Mouse (Mus musculus) limb, embryonic 11.5 days (tissue): ENCODE measurements around the gene Zic1. TPM values are rescaled to one million over a fixed set of nuclear protein-coding genes. Genes with fewer than 3 reads are reported as not detected.

ENCODE experiments used
- polyA plus RNA-seq: library from polyadenylated mRNA; unstranded; fragments of >200 nt; fragmentation: Nextera tagmentation; extraction: Ambion mirVana; gene quantifications from 2 replicates; pipeline ENCODE4 v1.2.1, GENCODE M21; 2014

Zic1 gene
- polyA plus RNA-seq, 1 experiment from 2014 or later: 0.27 TPM

Other genes with a start within 250 kb of the Zic1 start
- gene Zic4, start 3.4 kb downstream of the Zic1 start, polyA plus RNA-seq: 0.34 and 0.37 TPM in 2 replicates